Mouse (Mus musculus): ENCODE data around the gene Mak. TPM values are rescaled to one million over a fixed set of nuclear protein-coding genes. Genes with fewer than 3 reads are reported as not detected.

The Mak gene
- total RNA-seq (2014; rRNA removed) (0.18 and 1.2 TPM in 2 replicates), polyA plus RNA-seq (2015; fragmentation: Nextera tagmentation; extraction: Ambion mirVana) (1.3 and 1.4 TPM in 2 replicates)

DNA sequence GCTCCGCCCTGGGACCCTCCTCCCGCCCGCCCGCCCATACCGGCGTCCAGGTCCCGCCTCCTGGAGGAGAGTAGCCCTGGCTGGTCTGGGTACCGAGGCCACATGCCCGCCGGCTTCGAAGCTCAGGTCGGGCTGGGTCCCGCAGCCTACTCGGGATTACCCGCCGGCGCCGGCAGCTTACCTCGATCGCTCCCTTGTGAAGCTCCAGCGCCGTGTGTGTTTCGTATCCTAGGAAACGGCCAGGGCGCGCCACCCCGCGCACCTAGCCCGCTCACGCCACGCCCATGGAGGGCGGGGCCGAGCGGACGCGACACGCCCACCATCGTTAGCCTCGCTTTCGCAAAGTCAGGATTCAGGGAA, at the start of gene Mak:
TSS of gene Mak (minus strand) at position 286 of the 360 bp plus-strand sequence.
- TF ChIP-seq CTCF (IDR thresholded peaks at IDR 0.05; ENCODE audit: low read depth), result no peak
- 1% methylated on average over 39 of the region's 40 CpGs for WGBS
- H3K27me3 ChIP-seq (ENCODE audit: insufficient read depth, low read length), result 0 out of 2 replicates have a peak, but pooled peaks cover 7% of the 10 kb centered on the region
- DNase-seq (ENCODE audit: low spot score) (peak; percentile 88), ATAC-seq (peak; percentile 92)
- peak within 1 kb of the TSS; percentile 52 for H3K4me3 ChIP-seq (ENCODE audit: low read length)
- H3K4me1 ChIP-seq (ENCODE audit: insufficient read depth, low read length), result no peaks in the 10 kb centered on the region
- peak within 1 kb of the TSS; percentile 69 for H3K4me2 ChIP-seq (ENCODE audit: low read depth, low read length)
- H3K9me3 ChIP-seq (ENCODE audit: low read length), result no peaks in the 10 kb centered on the region
- no peak within 1 kb of the TSS for H3K27ac ChIP-seq
- no peaks in the 10 kb centered on the region for H3K36me3 ChIP-seq (ENCODE audit: insufficient read depth, low read length)
- H3K9ac ChIP-seq (replicated peaks; ENCODE audit: low read length), result peak within 1 kb of the TSS; percentile 41

DNA sequence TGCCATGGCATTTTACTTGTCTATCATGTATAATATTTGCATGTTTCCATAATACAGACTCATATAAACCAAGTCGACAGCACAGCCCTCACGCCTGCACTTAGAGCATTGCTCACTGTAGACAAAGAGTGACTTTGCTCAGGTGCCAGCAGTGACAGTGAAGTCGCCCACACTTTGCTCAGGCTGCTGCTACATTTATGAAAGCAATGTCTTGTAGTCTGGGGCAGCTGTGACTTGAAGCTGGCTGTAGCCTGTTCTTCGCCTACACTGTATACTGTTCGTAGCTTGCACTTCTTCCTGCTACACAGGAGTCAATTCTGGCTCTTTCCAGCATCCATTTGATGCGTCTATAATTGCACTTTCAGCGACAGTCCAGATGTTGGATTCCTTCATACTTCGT, 49.6 kb upstream of the Mak start:
- H3K4me3 ChIP-seq (ENCODE audit: low read length), result no peak overlapping the region
- H3K27me3 ChIP-seq (ENCODE audit: insufficient read depth, low read length), result no peaks in the 10 kb centered on the region
- ATAC-seq, result no peak
- no peak overlapping the region for H3K9ac ChIP-seq (replicated peaks; ENCODE audit: low read length)
- WGBS, result 89% methylated on average over 8 of the region's 8 CpGs
- no peaks in the 10 kb centered on the region for H3K4me1 ChIP-seq (ENCODE audit: insufficient read depth, low read length)
- H3K36me3 ChIP-seq (ENCODE audit: insufficient read depth, low read length), result no peaks in the 10 kb centered on the region
- TF ChIP-seq CTCF (IDR thresholded peaks at IDR 0.05; ENCODE audit: low read depth), result no peak
- H3K9me3 ChIP-seq (ENCODE audit: low read length), result no peaks in the 10 kb centered on the region
- no peak overlapping the region for H3K4me2 ChIP-seq (ENCODE audit: low read depth, low read length)
- H3K27ac ChIP-seq, result no peak overlapping the region
- no peak for DNase-seq (ENCODE audit: low spot score)

DNA sequence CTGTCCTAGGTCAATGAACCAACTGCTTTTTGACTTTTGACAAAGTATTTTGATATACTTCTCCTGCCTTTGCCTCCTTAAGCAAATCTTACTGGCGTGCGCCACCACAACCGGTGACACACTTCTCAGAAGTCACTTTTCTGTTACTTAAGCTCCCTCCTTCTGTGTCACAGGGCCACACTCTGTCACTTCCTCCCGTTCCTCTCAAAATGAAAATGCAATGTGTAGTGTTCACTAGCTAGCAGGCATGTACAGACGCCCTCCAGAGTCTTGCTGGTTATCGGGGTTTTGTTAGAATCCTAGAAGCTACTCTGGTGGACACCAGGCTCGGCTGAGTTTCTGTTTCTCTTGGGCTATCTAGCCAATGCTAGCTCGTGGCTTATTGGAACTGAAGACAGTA, 48.8 kb upstream of the Mak start:
- H3K27me3 ChIP-seq (ENCODE audit: insufficient read depth, low read length), result no peaks in the 10 kb centered on the region
- H3K4me3 ChIP-seq (ENCODE audit: low read length), result no peak overlapping the region
- no peak for TF ChIP-seq CTCF (IDR thresholded peaks at IDR 0.05; ENCODE audit: low read depth)
- no peak overlapping the region for H3K4me2 ChIP-seq (ENCODE audit: low read depth, low read length)
- DNase-seq (ENCODE audit: low spot score) (no peak), ATAC-seq (no peak)
- no peaks in the 10 kb centered on the region for H3K9me3 ChIP-seq (ENCODE audit: low read length)
- H3K4me1 ChIP-seq (ENCODE audit: insufficient read depth, low read length), result no peaks in the 10 kb centered on the region
- H3K36me3 ChIP-seq (ENCODE audit: insufficient read depth, low read length), result no peaks in the 10 kb centered on the region
- no peak overlapping the region for H3K9ac ChIP-seq (replicated peaks; ENCODE audit: low read length)
- WGBS, result 84% methylated on average over 8 of the region's 8 CpGs
- H3K27ac ChIP-seq, result no peak overlapping the region

DNA sequence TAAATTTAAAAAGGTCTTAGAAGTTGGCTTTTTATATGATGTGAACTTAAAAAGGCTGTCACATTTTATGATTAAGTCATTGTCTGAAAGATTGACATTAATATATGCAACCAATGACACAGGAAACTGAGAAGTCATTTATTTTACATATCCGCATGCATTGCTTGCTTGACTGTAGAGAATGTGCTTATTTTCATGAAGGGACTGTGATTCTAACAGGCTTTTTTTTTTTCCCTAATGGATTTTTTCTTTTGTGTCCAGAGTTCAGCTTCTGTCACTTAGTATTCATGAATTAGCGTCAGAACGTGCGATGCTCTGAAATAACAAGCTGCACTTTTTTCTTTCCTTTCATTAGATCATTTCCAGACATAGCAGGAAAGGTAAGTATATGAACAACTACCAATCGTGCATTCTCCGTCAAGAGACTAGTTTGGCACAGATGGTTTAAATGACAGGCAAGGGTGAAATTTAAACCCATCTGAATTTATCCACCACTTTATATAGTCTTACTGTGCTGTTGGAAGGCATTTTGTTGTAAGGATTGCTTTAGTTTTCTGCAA, 44.2 kb upstream of the Mak start:
- DNase-seq (ENCODE audit: low spot score), result no peak
- Histone ChIP-seq H3K27ac (no peak overlapping the region), H3K27me3 (ENCODE audit: insufficient read depth, low read length) (no peaks in the 10 kb centered on the region), H3K4me3 (ENCODE audit: low read length) (no peak overlapping the region), H3K9me3 (ENCODE audit: low read length) (no peaks in the 10 kb centered on the region), H3K36me3 (ENCODE audit: insufficient read depth, low read length) (no peaks in the 10 kb centered on the region), H3K4me1 (ENCODE audit: insufficient read depth, low read length) (no peaks in the 10 kb centered on the region), H3K4me2 (ENCODE audit: low read depth, low read length) (no peak overlapping the region), H3K9ac (replicated peaks; ENCODE audit: low read length) (no peak overlapping the region)
- no peak for TF ChIP-seq CTCF (IDR thresholded peaks at IDR 0.05; ENCODE audit: low read depth)
- WGBS, result 53% methylated on average over 6 of the region's 6 CpGs
- ATAC-seq, result no peak

DNA sequence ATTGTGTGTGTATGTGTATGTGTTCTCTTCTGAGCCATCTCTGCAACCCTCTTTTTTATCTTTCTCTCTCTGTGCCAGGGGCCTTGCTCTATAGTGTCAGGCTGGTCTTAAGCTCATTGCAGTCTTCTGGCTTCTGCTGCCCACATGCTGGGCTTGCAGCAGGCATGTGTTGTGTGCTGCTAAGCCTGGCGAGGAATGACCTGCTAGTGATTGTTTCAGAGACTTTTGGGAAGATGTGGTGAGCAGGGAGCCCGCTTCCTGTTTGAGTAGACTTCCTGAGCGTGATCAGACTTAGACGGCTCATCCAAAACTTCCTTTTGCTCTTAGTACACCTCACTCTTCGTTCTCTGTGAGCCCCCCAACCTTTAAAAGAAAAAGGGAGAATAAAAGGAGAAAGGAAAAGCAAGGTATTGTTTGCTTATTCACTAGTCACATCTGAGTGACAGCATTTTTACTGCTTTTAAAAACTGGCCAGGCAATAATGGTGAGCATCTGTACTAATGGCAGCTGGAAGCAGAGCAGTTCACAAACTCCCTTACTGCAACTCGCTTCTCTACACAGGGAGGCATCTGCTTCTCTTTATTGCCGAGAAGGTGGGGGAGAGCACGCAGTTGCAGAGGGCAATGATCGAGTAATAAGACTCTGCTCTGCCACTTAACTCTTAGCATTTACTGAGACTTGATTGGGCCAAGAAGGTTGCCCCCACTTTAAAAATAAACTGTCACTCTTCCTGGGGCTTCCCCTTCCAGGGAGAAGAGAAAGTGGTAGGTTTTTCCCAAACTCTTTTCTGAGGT, 39.8 kb upstream of the Mak start:
- 38% methylated on average over 9 of the region's 9 CpGs for WGBS
- H3K4me2 ChIP-seq (ENCODE audit: low read depth, low read length), result no peak overlapping the region
- H3K4me3 ChIP-seq (ENCODE audit: low read length), result no peak overlapping the region
- no peaks in the 10 kb centered on the region for H3K36me3 ChIP-seq (ENCODE audit: insufficient read depth, low read length)
- no peak for TF ChIP-seq CTCF (IDR thresholded peaks at IDR 0.05; ENCODE audit: low read depth)
- H3K9me3 ChIP-seq (ENCODE audit: low read length), result no peaks in the 10 kb centered on the region
- H3K27me3 ChIP-seq (ENCODE audit: insufficient read depth, low read length), result no peaks in the 10 kb centered on the region
- no peak overlapping the region for H3K27ac ChIP-seq
- DNase-seq (ENCODE audit: low spot score) (no peak), ATAC-seq (no peak)
- H3K4me1 ChIP-seq (ENCODE audit: insufficient read depth, low read length), result no peaks in the 10 kb centered on the region
- H3K9ac ChIP-seq (replicated peaks; ENCODE audit: low read length), result no peak overlapping the region

DNA sequence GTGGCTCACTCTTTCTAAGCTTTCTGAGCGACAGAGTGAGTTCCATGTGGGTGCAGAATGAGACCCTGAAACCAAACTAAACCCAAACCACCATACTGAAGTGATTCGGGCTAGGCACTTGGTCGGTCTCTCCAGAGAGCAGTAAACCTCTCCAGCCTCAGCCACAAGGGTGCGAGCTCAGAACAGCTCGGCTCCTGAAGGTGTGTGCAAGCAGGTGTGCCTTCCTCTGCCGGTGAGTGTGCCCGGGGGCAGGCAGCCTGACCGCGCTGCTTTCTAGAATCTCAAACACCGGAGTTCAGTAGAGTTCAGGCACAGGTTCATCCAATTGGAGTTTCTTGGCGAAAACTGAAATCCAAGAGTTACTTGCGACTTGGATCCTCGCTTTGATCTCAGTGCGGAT, 34.4 kb upstream of the Mak start, which contains the start of gene Sycp2l:
TSS of gene Sycp2l (plus strand) at position 368 of the 400 bp plus-strand sequence.
- H3K4me2 ChIP-seq (ENCODE audit: low read depth, low read length), result peak within 1 kb of the TSS; percentile 37
- DNase-seq (ENCODE audit: low spot score), result no peak

DNA sequence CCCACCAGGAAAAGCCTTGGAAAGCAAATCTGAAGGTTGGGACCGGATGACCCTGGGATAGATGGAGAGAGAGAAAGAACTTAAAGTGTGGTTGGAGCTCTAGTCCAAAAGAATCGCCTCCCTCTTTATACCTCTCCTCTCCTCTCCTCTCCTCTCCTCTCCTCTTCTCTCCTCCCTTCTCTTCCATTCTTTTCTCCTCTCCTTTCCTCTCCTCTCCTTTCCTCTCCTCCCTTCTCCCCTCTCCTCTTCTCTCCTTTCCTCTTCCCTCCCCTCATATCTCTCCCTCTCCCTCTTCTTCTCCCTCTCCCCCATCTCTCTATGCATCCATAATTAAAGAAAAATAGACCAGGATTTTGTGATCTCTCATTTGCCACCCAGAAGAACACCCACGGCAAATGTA, 31.4 kb upstream of the Mak start, which contains the start of gene Gcm2:
TSS of gene Gcm2 (minus strand) at position 101 of the 400 bp plus-strand sequence.
- H3K27ac ChIP-seq, result no peak within 1 kb of the TSS
- no peak within 1 kb of the TSS for H3K4me3 ChIP-seq (ENCODE audit: low read length)
- DNase-seq (ENCODE audit: low spot score) (no peak), ATAC-seq (no peak)
- no peaks in the 10 kb centered on the region for H3K4me1 ChIP-seq (ENCODE audit: insufficient read depth, low read length)
- 78% methylated on average over 3 of the region's 3 CpGs for WGBS
- H3K9ac ChIP-seq (replicated peaks; ENCODE audit: low read length), result no peak within 1 kb of the TSS
- no peak within 1 kb of the TSS for H3K4me2 ChIP-seq (ENCODE audit: low read depth, low read length)
- no peaks in the 10 kb centered on the region for H3K27me3 ChIP-seq (ENCODE audit: insufficient read depth, low read length)
- no peaks in the 10 kb centered on the region for H3K9me3 ChIP-seq (ENCODE audit: low read length)
- H3K36me3 ChIP-seq (ENCODE audit: insufficient read depth, low read length), result no peaks in the 10 kb centered on the region
- TF ChIP-seq CTCF (IDR thresholded peaks at IDR 0.05; ENCODE audit: low read depth), result no peak

More for the DNA sequence above, 34.4 kb upstream of the Mak start, which contains the start of gene Sycp2l:
- TF ChIP-seq CTCF (IDR thresholded peaks at IDR 0.05; ENCODE audit: low read depth), result no peak
- Histone ChIP-seq H3K36me3 (ENCODE audit: insufficient read depth, low read length) (no peaks in the 10 kb centered on the region), H3K4me3 (ENCODE audit: low read length) (0 out of 2 replicates have a peak within 1 kb of the TSS, but pooled peaks have one; percentile 8), H3K27me3 (ENCODE audit: insufficient read depth, low read length) (no peaks in the 10 kb centered on the region), H3K4me1 (ENCODE audit: insufficient read depth, low read length) (no peaks in the 10 kb centered on the region), H3K9me3 (ENCODE audit: low read length) (no peaks in the 10 kb centered on the region), H3K27ac (no peak within 1 kb of the TSS), H3K9ac (replicated peaks; ENCODE audit: low read length) (no peak within 1 kb of the TSS)
- ATAC-seq, result no peak
- WGBS, result 43% methylated on average over 14 of the region's 14 CpGs
